Mouse (Mus musculus): ENCODE results near the gene A3galt2. TPM values are rescaled to one million over a fixed set of nuclear protein-coding genes. Genes with fewer than 3 reads are reported as not detected.

Gene A3galt2
- polyA plus RNA-seq, 1 experiment: not detected

DNA sequence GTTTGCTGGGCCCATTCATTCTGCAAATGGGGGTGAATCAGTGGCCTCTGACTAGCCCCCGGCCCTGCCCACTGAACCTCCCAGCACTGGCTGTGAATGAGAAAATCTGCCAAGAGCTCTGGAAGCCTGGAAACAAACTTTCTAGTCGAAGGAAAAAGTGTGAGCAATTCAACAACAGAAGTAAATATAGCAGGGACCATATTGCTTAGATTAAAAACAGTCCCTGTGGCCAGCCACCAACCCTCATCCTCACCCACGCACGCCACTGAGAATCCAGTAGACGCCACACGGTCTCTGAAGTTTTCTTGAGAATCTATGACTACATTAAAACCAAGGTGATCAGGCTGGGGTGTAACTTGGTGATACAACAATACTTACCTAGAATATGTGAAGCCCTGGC, 42.2 kb upstream of the A3galt2 start:
- H3K4me1 ChIP-seq (ENCODE audit: control insufficient read depth): peaks cover 39% of the 10 kb centered on the region
- H3K27me3 ChIP-seq (ENCODE audit: control insufficient read depth): no peaks in the 10 kb centered on the region; the same call in 1 of the 2 replicates

DNA sequence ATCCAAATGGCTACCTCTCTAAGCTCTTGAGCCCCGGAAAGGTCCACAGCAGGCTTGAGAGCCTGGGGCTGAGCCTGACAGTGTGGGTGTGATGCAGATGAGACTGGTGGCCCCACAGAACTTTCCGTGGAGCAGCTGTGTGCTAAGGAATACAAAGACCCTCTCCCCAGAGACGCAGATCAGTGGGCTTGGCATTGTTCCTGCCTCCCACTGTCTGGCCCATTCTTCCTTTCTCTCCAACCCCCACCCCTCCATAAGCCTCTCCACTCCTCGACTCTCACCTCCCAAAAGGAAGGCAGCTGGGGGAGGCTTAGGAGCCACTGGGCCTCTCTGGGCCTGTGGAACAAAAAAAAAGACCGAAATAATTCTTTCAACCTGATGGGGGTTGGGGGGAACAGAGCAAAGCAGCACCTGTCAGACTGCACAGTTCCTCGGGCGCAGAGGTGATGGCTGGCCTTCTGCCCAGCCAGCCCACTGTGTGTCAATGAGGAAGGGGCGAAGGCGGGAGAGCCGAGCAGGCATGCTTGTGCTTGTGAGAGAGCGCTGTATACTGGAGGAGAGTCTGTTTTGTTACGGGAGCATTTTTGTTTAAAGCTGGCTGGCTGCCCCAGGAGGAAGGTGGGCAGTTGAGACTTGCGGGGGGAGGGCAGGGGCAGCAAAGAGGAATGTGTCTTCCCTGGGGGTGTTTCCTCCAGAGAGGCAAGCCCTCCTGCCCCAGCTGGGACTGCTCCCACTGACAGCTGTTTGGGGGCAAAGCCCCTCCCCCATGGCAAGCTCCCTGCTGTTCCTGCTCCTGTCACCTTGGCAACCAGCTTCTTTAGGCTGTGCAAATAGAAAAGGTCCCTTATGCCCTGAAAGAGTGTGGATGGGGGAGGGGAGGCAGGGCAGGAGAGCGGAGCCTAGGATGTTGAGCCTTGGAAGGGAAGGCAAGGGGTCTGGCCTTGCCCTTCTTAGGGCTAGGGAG, 39.6 kb upstream of the A3galt2 start:
- no peaks in the 10 kb centered on the region for H3K36me3 ChIP-seq (ENCODE audit: control insufficient read depth)
- no peaks in the 10 kb centered on the region for H3K9me3 ChIP-seq (ENCODE audit: control insufficient read depth, low read length)
- H3K4me3 ChIP-seq (replicated peaks): no peak overlapping the region
- H3K27me3 ChIP-seq (ENCODE audit: control insufficient read depth): no peaks in the 10 kb centered on the region
- TF ChIP-seq GATA1 (IDR thresholded peaks at IDR 0.05; ENCODE audit: low read length) (no peak), TAL1 (IDR thresholded peaks at IDR 0.05; ENCODE audit: low read length) (no peak)
- peaks cover 26% of the 10 kb centered on the region for H3K4me1 ChIP-seq (ENCODE audit: control insufficient read depth)

More for the DNA sequence above, 42.2 kb upstream of the A3galt2 start:
- Histone ChIP-seq H3K9me3 (ENCODE audit: control insufficient read depth, low read length) (no peaks in the 10 kb centered on the region), H3K4me3 (replicated peaks) (no peak overlapping the region), H3K36me3 (ENCODE audit: control insufficient read depth) (no peaks in the 10 kb centered on the region)
- TF ChIP-seq GATA1 (IDR thresholded peaks at IDR 0.05; ENCODE audit: low read length) (no peak), TAL1 (IDR thresholded peaks at IDR 0.05; ENCODE audit: low read length) (no peak)

DNA sequence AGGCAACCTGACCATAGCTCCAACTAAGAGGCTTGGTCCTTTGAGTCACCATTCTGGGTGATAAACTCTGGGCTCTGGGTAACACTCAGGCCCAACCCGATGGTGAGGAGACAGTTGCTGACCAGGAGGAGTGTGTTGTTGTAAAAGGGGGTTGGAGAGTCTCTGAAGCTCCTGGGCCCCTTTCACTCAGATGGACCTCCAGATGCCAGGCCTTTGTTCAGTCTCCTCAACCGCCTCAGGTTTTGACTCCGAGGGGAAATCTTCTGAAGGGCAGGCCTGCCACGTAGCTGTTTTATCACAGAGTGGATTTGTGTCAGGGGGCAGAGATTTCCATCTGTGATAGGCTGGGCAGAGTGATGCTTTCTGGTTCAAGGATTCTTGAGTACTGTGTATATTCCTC, 38.9 kb upstream of the A3galt2 start:
- Histone ChIP-seq H3K4me3 (replicated peaks) (no peak overlapping the region), H3K4me1 (ENCODE audit: control insufficient read depth) (peaks cover 20% of the 10 kb centered on the region), H3K27me3 (ENCODE audit: control insufficient read depth) (no peaks in the 10 kb centered on the region), H3K36me3 (ENCODE audit: control insufficient read depth) (no peaks in the 10 kb centered on the region), H3K9me3 (ENCODE audit: control insufficient read depth, low read length) (no peaks in the 10 kb centered on the region)
- TF ChIP-seq GATA1 (IDR thresholded peaks at IDR 0.05; ENCODE audit: low read length): no peak
- TF ChIP-seq TAL1 (IDR thresholded peaks at IDR 0.05; ENCODE audit: low read length): no peak

DNA sequence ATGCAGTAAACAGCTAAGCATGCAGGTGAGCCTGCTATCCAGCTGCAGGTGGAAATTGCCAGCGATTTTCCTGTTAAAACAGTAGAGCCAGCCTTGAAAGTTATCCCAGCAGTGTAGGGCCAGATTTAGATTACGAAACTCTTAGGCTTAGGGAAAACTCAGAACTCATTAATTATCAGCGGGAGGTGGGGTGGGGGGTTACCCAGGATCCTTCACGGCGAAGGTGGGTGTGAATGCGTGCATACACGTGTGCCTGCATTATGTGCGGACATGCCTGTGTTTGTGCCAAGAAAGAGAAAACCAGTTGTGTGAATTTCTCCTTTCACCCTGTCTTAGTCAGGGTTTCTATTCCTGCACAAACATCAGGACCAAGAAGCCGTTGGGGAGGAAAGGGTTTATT, 38.4 kb upstream of the A3galt2 start:
- Histone ChIP-seq H3K27me3 (ENCODE audit: control insufficient read depth) (no peaks in the 10 kb centered on the region), H3K9me3 (ENCODE audit: control insufficient read depth, low read length) (no peaks in the 10 kb centered on the region), H3K36me3 (ENCODE audit: control insufficient read depth) (no peaks in the 10 kb centered on the region), H3K4me3 (replicated peaks) (no peak overlapping the region), H3K4me1 (ENCODE audit: control insufficient read depth) (peaks cover 16% of the 10 kb centered on the region)
- TF ChIP-seq TAL1 (IDR thresholded peaks at IDR 0.05; ENCODE audit: low read length) (no peak), GATA1 (IDR thresholded peaks at IDR 0.05; ENCODE audit: low read length) (no peak)

DNA sequence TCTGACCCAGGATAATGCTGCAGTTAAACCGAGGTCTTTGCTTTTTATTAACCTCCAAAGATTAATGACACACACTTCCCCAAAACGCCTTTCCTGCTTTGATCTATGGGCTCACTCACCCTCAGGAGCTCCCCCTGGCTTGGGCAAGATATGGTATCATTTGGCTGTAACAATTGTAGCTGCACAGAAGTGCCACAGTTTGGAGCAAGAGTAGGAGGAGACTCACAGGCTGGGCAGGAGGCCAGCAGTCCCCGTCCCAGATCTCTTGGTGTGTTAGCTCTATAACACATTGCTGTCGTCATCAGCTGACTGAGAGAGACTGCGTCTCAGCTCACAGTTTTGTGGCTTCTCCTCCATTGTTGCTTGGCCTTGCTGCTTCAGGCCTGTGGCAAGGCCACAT, 35.1 kb upstream of the A3galt2 start:
- peaks cover 9% of the 10 kb centered on the region for H3K4me1 ChIP-seq (ENCODE audit: control insufficient read depth)
- no peak for TF ChIP-seq GATA1 (IDR thresholded peaks at IDR 0.05; ENCODE audit: low read length)
- no peak for TF ChIP-seq TAL1 (IDR thresholded peaks at IDR 0.05; ENCODE audit: low read length)
- no peaks in the 10 kb centered on the region for H3K36me3 ChIP-seq (ENCODE audit: control insufficient read depth)
- H3K27me3 ChIP-seq (ENCODE audit: control insufficient read depth): no peaks in the 10 kb centered on the region; the same call in 1 of the 2 replicates
- no peaks in the 10 kb centered on the region for H3K9me3 ChIP-seq (ENCODE audit: control insufficient read depth, low read length)
- H3K4me3 ChIP-seq (replicated peaks): no peak overlapping the region

DNA sequence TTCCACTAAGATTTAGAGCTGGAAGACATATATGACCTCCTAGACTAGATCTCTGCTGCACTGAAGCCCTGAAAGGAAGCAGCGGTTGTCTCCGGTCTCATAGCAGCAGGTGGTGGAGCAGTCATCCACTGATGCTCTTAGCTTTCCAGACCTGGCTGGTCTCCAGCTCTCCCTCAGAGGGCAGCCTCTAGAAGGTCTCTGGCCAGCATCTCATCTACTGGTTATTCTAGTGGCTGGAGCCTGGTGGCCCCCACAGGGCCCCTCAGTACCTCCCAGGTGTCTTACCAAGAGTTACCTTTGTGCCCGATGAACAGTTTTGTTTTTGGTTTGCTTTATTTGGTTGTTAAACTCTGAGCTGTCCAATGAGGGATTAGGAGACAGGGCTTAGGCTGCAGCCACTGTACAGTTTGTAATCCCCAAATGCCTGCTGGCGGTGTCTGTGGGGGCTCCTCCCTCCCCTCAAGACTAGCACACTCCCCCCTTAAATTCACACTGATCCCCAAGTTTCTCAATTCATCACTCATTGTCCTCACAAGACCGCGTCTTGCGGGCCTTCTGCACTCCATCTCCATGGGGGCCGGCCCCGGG, 34.0 kb upstream of the A3galt2 start:
- no peaks in the 10 kb centered on the region for H3K9me3 ChIP-seq (ENCODE audit: control insufficient read depth, low read length)
- TF ChIP-seq GATA1 (IDR thresholded peaks at IDR 0.05; ENCODE audit: low read length) (no peak), TAL1 (IDR thresholded peaks at IDR 0.05; ENCODE audit: low read length) (no peak)
- H3K27me3 ChIP-seq (ENCODE audit: control insufficient read depth): no peaks in the 10 kb centered on the region; the same call in 1 of the 2 replicates
- peaks cover 6% of the 10 kb centered on the region for H3K4me1 ChIP-seq (ENCODE audit: control insufficient read depth)
- H3K36me3 ChIP-seq (ENCODE audit: control insufficient read depth): no peaks in the 10 kb centered on the region
- no peak overlapping the region for H3K4me3 ChIP-seq (replicated peaks)

GRCm38 (mm10) chr4:128721761-128722160, 33.4 kb upstream of the A3galt2 start:
- H3K36me3 ChIP-seq (ENCODE audit: control insufficient read depth): no peaks in the 10 kb centered on the region
- H3K27me3 ChIP-seq (ENCODE audit: control insufficient read depth): no peaks in the 10 kb centered on the region; the same call in 1 of the 2 replicates
- no peaks in the 10 kb centered on the region for H3K9me3 ChIP-seq (ENCODE audit: control insufficient read depth, low read length)
- no peak overlapping the region for H3K4me3 ChIP-seq (replicated peaks)
- TF ChIP-seq TAL1 (IDR thresholded peaks at IDR 0.05; ENCODE audit: low read length): no peak
- no peak for TF ChIP-seq GATA1 (IDR thresholded peaks at IDR 0.05; ENCODE audit: low read length)
- peaks cover 12% of the 10 kb centered on the region for H3K4me1 ChIP-seq (ENCODE audit: control insufficient read depth)

GRCm38 (mm10) chr4:128722932-128723331, 32.2 kb upstream of the A3galt2 start:
- no peaks in the 10 kb centered on the region for H3K36me3 ChIP-seq (ENCODE audit: control insufficient read depth)
- peaks cover 18% of the 10 kb centered on the region for H3K4me1 ChIP-seq (ENCODE audit: control insufficient read depth)
- no peak overlapping the region for H3K4me3 ChIP-seq (replicated peaks)
- H3K9me3 ChIP-seq (ENCODE audit: control insufficient read depth, low read length): no peaks in the 10 kb centered on the region
- no peak for TF ChIP-seq GATA1 (IDR thresholded peaks at IDR 0.05; ENCODE audit: low read length)
- TF ChIP-seq TAL1 (IDR thresholded peaks at IDR 0.05; ENCODE audit: low read length): no peak
- H3K27me3 ChIP-seq (ENCODE audit: control insufficient read depth): no peaks in the 10 kb centered on the region; the same call in 1 of the 2 replicates

GRCm38 (mm10) chr4:128723431-128723830, 31.7 kb upstream of the A3galt2 start:
- Histone ChIP-seq H3K27me3 (ENCODE audit: control insufficient read depth) (no peaks in the 10 kb centered on the region; the same call in 1 of the 2 replicates), H3K36me3 (ENCODE audit: control insufficient read depth) (no peaks in the 10 kb centered on the region), H3K9me3 (ENCODE audit: control insufficient read depth, low read length) (no peaks in the 10 kb centered on the region), H3K4me3 (replicated peaks) (no peak overlapping the region), H3K4me1 (ENCODE audit: control insufficient read depth) (peaks cover 23% of the 10 kb centered on the region)
- TF ChIP-seq GATA1 (IDR thresholded peaks at IDR 0.05; ENCODE audit: low read length): no peak
- no peak for TF ChIP-seq TAL1 (IDR thresholded peaks at IDR 0.05; ENCODE audit: low read length)
